ENCODE assay signal across 8 mouse cellular contexts in the genomic region with DNA sequence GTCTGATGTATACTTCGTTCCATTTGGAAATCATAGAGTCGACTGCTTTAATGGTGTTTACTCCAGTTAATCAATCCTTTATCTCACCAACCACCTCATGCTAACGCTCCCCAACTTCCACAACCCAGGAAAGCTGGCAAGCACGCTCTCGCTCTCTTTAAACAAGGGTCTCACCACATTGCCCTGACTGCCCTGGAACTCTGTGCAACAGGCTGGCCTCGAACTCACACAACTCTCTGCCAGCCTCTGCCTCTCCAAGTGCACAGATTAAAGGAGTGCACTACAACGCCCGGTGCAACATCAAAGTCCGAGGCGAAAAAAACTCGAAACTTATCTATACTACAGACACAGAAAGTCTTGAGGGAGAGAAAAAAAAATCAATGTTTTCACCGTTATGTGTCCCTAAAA. TPM values are rescaled to one million over a fixed set of nuclear protein-coding genes. Genes with fewer than 3 reads are reported as not detected.
A peak's percentile ranks its signal among the peaks of the same experiment; 100 is the strongest.
DNase-seq lines count a peak whose midpoint lies in the region; ATAC-seq and TF ChIP-seq lines count a peak whose summit lies in the region.

No protein-coding gene starts in this region.

- H3K9ac ChIP-seq in heart, adult 2 months (ENCODE audit: low read depth, low read length): peak overlapping the region; percentile 82
- peak overlapping the region; percentile 50 for H3K9ac ChIP-seq in ES-Bruce4 (ENCODE audit: low read depth, poor library complexity, severe bottlenecking)
- H3K9ac ChIP-seq in forebrain, embryonic 12.5 days: peak overlapping the region; percentile 61
- peak overlapping the region; percentile 84 for H3K9ac ChIP-seq in limb, embryonic 13.5 days
- H3K9ac ChIP-seq in neural tube, embryonic 14.5 days (replicated peaks; ENCODE audit: low read depth, low read length): peak overlapping the region; percentile 66

- TF ChIP-seq EP300 in heart, adult 2 months (IDR thresholded peaks at IDR 0.05; ENCODE audit: insufficient read depth, low read depth, low read length): no peak
- no peak for TF ChIP-seq EP300 in ES-Bruce4 (IDR thresholded peaks at IDR 0.05; ENCODE audit: insufficient read depth, low read depth, low read length)

- no peaks in the 10 kb centered on the region for H3K27me3 ChIP-seq in heart, adult 2 months (ENCODE audit: control insufficient read depth, insufficient read depth, low read length)
- H3K27me3 ChIP-seq in ES-Bruce4 (ENCODE audit: control insufficient read depth, insufficient read depth, low read length, poor library complexity, severe bottlenecking): no peaks in the 10 kb centered on the region
- no peaks in the 10 kb centered on the region for H3K27me3 ChIP-seq in forebrain, embryonic 12.5 days
- no peaks in the 10 kb centered on the region for H3K27me3 ChIP-seq in limb, embryonic 13.5 days
- H3K27me3 ChIP-seq in neural tube, embryonic 14.5 days (ENCODE audit: control insufficient read depth, insufficient read depth, low read length): no peaks in the 10 kb centered on the region

- peaks cover 4% of the 10 kb centered on the region; the same call in 1 of the 2 replicates for H3K79me2 ChIP-seq in heart, adult 2 months (replicated peaks; ENCODE audit: control insufficient read depth, insufficient read depth, low read length)

- no peaks in the 10 kb centered on the region for H3K9me3 ChIP-seq in ES-Bruce4 (replicated peaks; ENCODE audit: control insufficient read depth, insufficient read depth, low read length, poor library complexity, severe bottlenecking)
- no peaks in the 10 kb centered on the region for H3K9me3 ChIP-seq in forebrain, embryonic 12.5 days
- H3K9me3 ChIP-seq in limb, embryonic 13.5 days: no peaks in the 10 kb centered on the region
- H3K9me3 ChIP-seq in neural tube, embryonic 14.5 days (ENCODE audit: control insufficient read depth, low read length): no peaks in the 10 kb centered on the region

- DNase-seq in heart, adult 2 months: no peak
- DNase-seq in heart, adult 18-20 months: no peak
- no peak for DNase-seq in retina, postnatal 1 day
- no peak for DNase-seq in cerebellum, adult 11-12 months

- 1% methylated on average over 12 of the region's 12 CpGs for WGBS in heart, adult 2 months
- WGBS in forebrain, embryonic 12.5 days: 5% methylated on average over 12 of the region's 12 CpGs
- 2% methylated on average over 12 of the region's 12 CpGs for WGBS in limb, embryonic 13.5 days
- whole genome bisulfite sequencing in neural tube, embryonic 14.5 days: 3% methylated on average over 12 of the region's 12 CpGs

- H3K4me1 ChIP-seq in heart, adult 2 months (ENCODE audit: control insufficient read depth, insufficient read depth, low read length): peaks cover 6% of the 10 kb centered on the region
- H3K4me1 ChIP-seq in ES-Bruce4 (ENCODE audit: control insufficient read depth, insufficient read depth, low read length): no peaks in the 10 kb centered on the region
- H3K4me1 ChIP-seq in forebrain, embryonic 12.5 days: peaks cover 20% of the 10 kb centered on the region
- peaks cover 20% of the 10 kb centered on the region for H3K4me1 ChIP-seq in limb, embryonic 13.5 days
- H3K4me1 ChIP-seq in neural tube, embryonic 14.5 days (ENCODE audit: control insufficient read depth, insufficient read depth, low read length): peaks cover 15% of the 10 kb centered on the region

- intact Hi-C loops in heart, adult 2 months (cut with DNase I): loop anchor here (10.0 kb wide), 2 partner anchors 513 to 583 kb away; partner anchors contain the start of gene Ahsa2

- ATAC-seq in forebrain, embryonic 12.5 days (ENCODE audit: low FRiP score): peak; percentile 64
- ATAC-seq in limb, embryonic 13.5 days (ENCODE audit: low FRiP score, low read depth): peak; percentile 14; the same call in 1 of the 2 replicates
- ATAC-seq in neural tube, embryonic 14.5 days (ENCODE audit: low read depth): peak; percentile 62

- TF ChIP-seq CTCF in heart, adult 2 months (IDR thresholded peaks at IDR 0.05): no peak
- no peak for TF ChIP-seq CTCF in ES-Bruce4 (IDR thresholded peaks at IDR 0.05; ENCODE audit: low read depth, low read length)

- TF ChIP-seq POLR2A in heart, adult 2 months (IDR thresholded peaks at IDR 0.05; ENCODE audit: insufficient read depth, low read depth, low read length): no peak
- no peak for TF ChIP-seq POLR2A in ES-Bruce4 (IDR thresholded peaks at IDR 0.05; ENCODE audit: insufficient read depth, low read length)

- peak overlapping the region; percentile 91 for H3K27ac ChIP-seq in heart, adult 2 months
- H3K27ac ChIP-seq in ES-Bruce4 (ENCODE audit: insufficient read depth, low read length): no peak overlapping the region; the same call in 1 of the 2 replicates
- peak overlapping the region; percentile 98 for H3K27ac ChIP-seq in forebrain, embryonic 12.5 days
- H3K27ac ChIP-seq in limb, embryonic 13.5 days: peak overlapping the region; percentile 96
- H3K27ac ChIP-seq in neural tube, embryonic 14.5 days (ENCODE audit: low read depth, low read length): peak overlapping the region; percentile 91

- peak overlapping the region; percentile 91 for H3K4me3 ChIP-seq in heart, adult 2 months
- H3K4me3 ChIP-seq in ES-Bruce4 (ENCODE audit: low read depth, low read length): peak overlapping the region; percentile 71
- H3K4me3 ChIP-seq in forebrain, embryonic 12.5 days (replicated peaks): peak overlapping the region; percentile 69
- H3K4me3 ChIP-seq in limb, embryonic 13.5 days: peak overlapping the region; percentile 69
- peak overlapping the region; percentile 64 for H3K4me3 ChIP-seq in neural tube, embryonic 14.5 days (ENCODE audit: low read depth, low read length)

- peak overlapping the region; percentile 72 for H3K4me2 ChIP-seq in forebrain, embryonic 12.5 days
- peak overlapping the region; percentile 81 for H3K4me2 ChIP-seq in limb, embryonic 13.5 days (replicated peaks)
- H3K4me2 ChIP-seq in neural tube, embryonic 14.5 days (ENCODE audit: low read depth, low read length): peak overlapping the region; percentile 71

- H3K36me3 ChIP-seq in heart, adult 2 months (ENCODE audit: control insufficient read depth, insufficient read depth, low read length): peaks cover 9% of the 10 kb centered on the region
- H3K36me3 ChIP-seq in ES-Bruce4 (ENCODE audit: control insufficient read depth, insufficient read depth, low read length, poor library complexity, severe bottlenecking): peaks cover 13% of the 10 kb centered on the region
- H3K36me3 ChIP-seq in forebrain, embryonic 12.5 days (replicated peaks): peaks cover 14% of the 10 kb centered on the region; the same call in 1 of the 2 replicates
- peaks cover 27% of the 10 kb centered on the region for H3K36me3 ChIP-seq in limb, embryonic 13.5 days
- H3K36me3 ChIP-seq in neural tube, embryonic 14.5 days (ENCODE audit: control insufficient read depth, insufficient read depth, low read length): peaks cover 6% of the 10 kb centered on the region; the same call in 1 of the 2 replicates

RNA-seq across cellular contexts. Expression of gene Gm28048, which starts 0.3 kb away (rescaled TPM):
- total RNA-seq in heart, adult 2 months (2021): 1 to 10 TPM; 5.2 to 7.0 TPM
- 2.1 and 8.3 TPM in 2 replicates for polyA plus RNA-seq in heart, adult 2 months (2012; rRNA removed)
- total RNA-seq in heart, adult 18-20 months (2021): 1 to 10 TPM; 4.7 to 5.3 TPM
- 23.3 and 33.6 TPM in 2 replicates for polyA plus RNA-seq in ES-Bruce4 (2011; ENCODE audit: insufficient read depth, insufficient read length, low read depth, missing spikeins)
- polyA plus RNA-seq in forebrain, embryonic 12.5 days (2016; fragmentation: Nextera tagmentation; extraction: Ambion mirVana): 4.7 and 5.1 TPM in 2 replicates
- 7.1 and 7.6 TPM in 2 replicates for polyA plus RNA-seq in limb, embryonic 13.5 days (2015; fragmentation: Nextera tagmentation; extraction: Ambion mirVana)
- polyA plus RNA-seq in neural tube, embryonic 14.5 days (2014; fragmentation: Nextera tagmentation; extraction: Ambion mirVana): 1.7 and 5.9 TPM in 2 replicates

RNA-seq across cellular contexts. Expression of gene Commd1, which starts 0.6 kb away (rescaled TPM):
- 100 to 1,000 TPM; 138 to 158 TPM for total RNA-seq in heart, adult 2 months (2021)
- polyA plus RNA-seq in heart, adult 2 months (2012; rRNA removed): 26.7 and 40.1 TPM in 2 replicates
- total RNA-seq in heart, adult 18-20 months (2021): 100 to 1,000 TPM; 154 to 162 TPM
- polyA plus RNA-seq in ES-Bruce4 (2011; ENCODE audit: insufficient read depth, insufficient read length, low read depth, missing spikeins): 104 and 120 TPM in 2 replicates
- 313 and 317 TPM in 2 replicates for polyA plus RNA-seq in forebrain, embryonic 12.5 days (2016; fragmentation: Nextera tagmentation; extraction: Ambion mirVana)
- polyA plus RNA-seq in limb, embryonic 13.5 days (2015; fragmentation: Nextera tagmentation; extraction: Ambion mirVana): 372 and 377 TPM in 2 replicates
- polyA plus RNA-seq in neural tube, embryonic 14.5 days (2014; fragmentation: Nextera tagmentation; extraction: Ambion mirVana): 230 and 258 TPM in 2 replicates

RNA-seq across cellular contexts. Expression of gene Cct4, which starts 8.8 kb away (rescaled TPM):
- total RNA-seq in heart, adult 2 months (2021): 100 to 1,000 TPM; 114 to 129 TPM
- 54.2 and 72.3 TPM in 2 replicates for polyA plus RNA-seq in heart, adult 2 months (2012; rRNA removed)
- total RNA-seq in heart, adult 18-20 months (2021): 100 to 1,000 TPM; 136 to 137 TPM
- polyA plus RNA-seq in ES-Bruce4 (2011; ENCODE audit: insufficient read depth, insufficient read length, low read depth, missing spikeins): 618 and 646 TPM in 2 replicates
- 352 and 361 TPM in 2 replicates for polyA plus RNA-seq in forebrain, embryonic 12.5 days (2016; fragmentation: Nextera tagmentation; extraction: Ambion mirVana)
- 290 and 295 TPM in 2 replicates for polyA plus RNA-seq in limb, embryonic 13.5 days (2015; fragmentation: Nextera tagmentation; extraction: Ambion mirVana)
- 291 and 314 TPM in 2 replicates for polyA plus RNA-seq in neural tube, embryonic 14.5 days (2014; fragmentation: Nextera tagmentation; extraction: Ambion mirVana)

RNA-seq across cellular contexts. Expression of gene Zrsr1, which starts 9.7 kb away (rescaled TPM):
- 10 to 100 TPM; 15.1 to 22.0 TPM for total RNA-seq in heart, adult 2 months (2021)
- 4.6 and 7.2 TPM in 2 replicates for polyA plus RNA-seq in heart, adult 2 months (2012; rRNA removed)
- 10 to 100 TPM; 18.5 to 19.3 TPM for total RNA-seq in heart, adult 18-20 months (2021)
- polyA plus RNA-seq in ES-Bruce4 (2011; ENCODE audit: insufficient read depth, insufficient read length, low read depth, missing spikeins): 19.6 and 21.1 TPM in 2 replicates
- 4.2 and 5.4 TPM in 2 replicates for polyA plus RNA-seq in forebrain, embryonic 12.5 days (2016; fragmentation: Nextera tagmentation; extraction: Ambion mirVana)
- polyA plus RNA-seq in limb, embryonic 13.5 days (2015; fragmentation: Nextera tagmentation; extraction: Ambion mirVana): 3.6 and 3.8 TPM in 2 replicates
- 9.1 and 9.8 TPM in 2 replicates for polyA plus RNA-seq in neural tube, embryonic 14.5 days (2014; fragmentation: Nextera tagmentation; extraction: Ambion mirVana)

RNA-seq across cellular contexts. Expression of gene Fam161a, which starts 25.8 kb away (rescaled TPM):
- 1 to 10 TPM; 1.9 to 2.3 TPM for total RNA-seq in heart, adult 2 months (2021)
- polyA plus RNA-seq in heart, adult 2 months (2012; rRNA removed): 1.2 and 1.3 TPM in 2 replicates
- 1 to 10 TPM; 1.3 to 2.6 TPM for total RNA-seq in heart, adult 18-20 months (2021)
- polyA plus RNA-seq in ES-Bruce4 (2011; ENCODE audit: insufficient read depth, insufficient read length, low read depth, missing spikeins): 2.1 and 3.2 TPM in 2 replicates
- 2.8 and 3.2 TPM in 2 replicates for polyA plus RNA-seq in forebrain, embryonic 12.5 days (2016; fragmentation: Nextera tagmentation; extraction: Ambion mirVana)
- polyA plus RNA-seq in limb, embryonic 13.5 days (2015; fragmentation: Nextera tagmentation; extraction: Ambion mirVana): 2.6 and 4.0 TPM in 2 replicates
- polyA plus RNA-seq in neural tube, embryonic 14.5 days (2014; fragmentation: Nextera tagmentation; extraction: Ambion mirVana): 4.1 and 4.2 TPM in 2 replicates

Comparison
In these comparisons a context has a peak if more than half of its experiments do, and no peak if none do; other contexts are left out.
1. ATAC-seq: peak in every context shown above with its lines; median percentile 64 in forebrain, embryonic 12.5 days; 62 in neural tube, embryonic 14.5 days; 14 in limb, embryonic 13.5 days.